Mouse (Mus musculus) olfactory bulb, adult 2 months (tissue): ENCODE measurements around the gene H1foo. TPM values are rescaled to one million over a fixed set of nuclear protein-coding genes. Genes with fewer than 3 reads are reported as not detected.

Source experiments
- H3K27ac ChIP-seq: fragments of 200-500 bp; 2 replicates; pipeline ENCODE4 v1.5.1; 2012; ENCODE audit warnings: low read depth, low read length; ENCODE audit not compliant: insufficient read depth
- H3K4me1 ChIP-seq: fragments of 200-500 bp; 2 replicates; pipeline ENCODE4 v1.6.1; 2012; ENCODE audit warnings: low read length; ENCODE audit not compliant: control insufficient read depth, insufficient read depth
- H3K4me3 ChIP-seq: fragments of 200-500 bp; 2 replicates; pipeline ENCODE4 v1.5.1; 2012; ENCODE audit warnings: mild to moderate bottlenecking, low read depth, low read length, moderate library complexity; ENCODE audit not compliant: insufficient read depth
- CTCF ChIP-seq: fragments of 200-500 bp; IDR thresholded peaks from 2 replicates; pipeline ENCODE4 v1.5.1; 2012; ENCODE audit warnings: low read depth, mild to moderate bottlenecking, low read length, moderate library complexity; ENCODE audit not compliant: insufficient read depth
- POLR2A ChIP-seq: fragments of 200-500 bp; IDR thresholded peaks from 2 replicates; pipeline ENCODE4 v1.6.1; 2012; ENCODE audit warnings: mild to moderate bottlenecking, low read depth, low read length, moderate library complexity; ENCODE audit not compliant: insufficient read depth
- WGBS: fragments of 180-500 bp; shearing (Covaris S2); methylation state at CpG from one replicate; pipeline ENCODE4 v1.1.7; 2018; 5-methylcytosine and 5-hydroxymethylcytosine counted together
- polyA plus RNA-seq: library from polyadenylated mRNA; stranded (reverse); fragments of >200 nt; gene quantifications from 2 replicates; pipeline ENCODE4 v1.2.4, GENCODE M21; 2012; ENCODE audit warnings: low replicate concordance; ENCODE audit not compliant: missing spikeins, insufficient read depth, insufficient read length

H1foo gene
- polyA plus RNA-seq, 1 experiment = not detected

DNA sequence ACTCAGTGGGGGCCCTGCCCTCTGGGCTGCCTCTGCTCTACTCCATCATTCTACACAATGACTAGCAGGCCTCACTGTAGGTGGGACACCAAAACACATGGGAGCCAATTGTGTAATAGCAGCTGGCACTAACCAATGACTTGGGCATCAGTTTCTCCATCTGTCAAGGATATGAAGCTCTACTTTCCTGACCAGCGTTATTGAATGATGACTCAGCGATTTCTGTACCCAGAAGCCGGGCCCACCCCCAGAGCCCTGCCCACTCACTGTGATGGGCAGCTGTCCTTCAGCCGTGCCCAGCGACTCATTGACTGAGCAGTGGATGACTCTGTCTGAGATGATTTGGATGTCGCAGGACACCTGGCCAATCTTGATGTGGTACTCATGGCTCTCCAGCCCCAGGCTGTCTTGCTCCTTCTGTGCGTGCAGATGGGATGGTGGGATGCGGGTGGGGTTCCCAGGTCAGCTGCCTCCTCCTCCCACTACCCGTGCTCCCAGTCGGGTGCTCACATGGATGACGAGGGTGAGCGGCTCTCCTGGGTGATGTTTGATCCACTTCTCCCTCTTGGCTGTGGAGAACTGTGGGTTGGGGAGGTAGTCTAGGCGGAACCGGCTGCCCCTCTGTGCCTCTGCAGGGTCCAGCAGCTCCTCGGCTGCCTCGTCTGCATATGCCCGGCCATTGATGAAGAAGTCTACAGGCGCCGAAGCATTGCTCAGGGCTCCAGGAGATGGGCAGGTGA, 21.7 kb downstream of the H1foo start:
- WGBS = 96% methylated on average over 19 of the region's 19 CpGs
- Histone ChIP-seq H3K4me3 (no peak overlapping the region), H3K27ac (no peak overlapping the region), H3K4me1 (peaks cover 15% of the 10 kb centered on the region)
- no peak for TF ChIP-seq CTCF
- TF ChIP-seq POLR2A = no peak

DNA sequence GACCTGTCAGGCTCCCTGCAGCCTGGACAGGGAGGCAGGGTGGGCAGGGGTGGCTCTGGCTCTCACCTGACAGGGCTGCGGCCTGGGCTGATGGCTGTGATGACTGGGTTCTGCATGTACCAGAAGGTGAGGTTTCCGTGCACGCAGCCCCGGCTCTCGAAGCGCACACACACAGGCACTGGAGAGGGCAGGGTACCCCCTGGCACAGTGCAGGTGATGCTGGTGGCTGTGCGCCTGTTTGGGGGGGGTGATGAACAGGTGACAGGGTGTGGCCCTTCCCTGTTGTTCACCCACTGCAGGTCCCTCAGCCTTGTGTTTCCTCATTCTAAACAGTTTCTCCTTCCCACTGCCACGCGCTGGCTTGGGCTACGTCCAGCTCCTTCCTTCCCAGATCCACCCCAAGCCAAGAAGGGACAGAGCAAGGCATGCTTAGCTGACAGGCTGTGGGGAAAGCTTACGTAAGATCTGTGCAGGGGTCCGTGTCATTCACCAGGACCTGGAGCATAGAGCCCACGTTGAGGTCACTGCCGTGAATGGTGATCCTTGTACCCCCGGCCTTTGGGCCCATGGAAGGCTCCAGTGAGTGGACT, 22.6 kb downstream of the H1foo start:
- 91% methylated on average over 15 of the region's 15 CpGs for WGBS
- Histone ChIP-seq H3K27ac (no peak overlapping the region), H3K4me3 (no peak overlapping the region), H3K4me1 (peaks cover 17% of the 10 kb centered on the region)
- TF ChIP-seq POLR2A (no peak), CTCF (no peak)

DNA sequence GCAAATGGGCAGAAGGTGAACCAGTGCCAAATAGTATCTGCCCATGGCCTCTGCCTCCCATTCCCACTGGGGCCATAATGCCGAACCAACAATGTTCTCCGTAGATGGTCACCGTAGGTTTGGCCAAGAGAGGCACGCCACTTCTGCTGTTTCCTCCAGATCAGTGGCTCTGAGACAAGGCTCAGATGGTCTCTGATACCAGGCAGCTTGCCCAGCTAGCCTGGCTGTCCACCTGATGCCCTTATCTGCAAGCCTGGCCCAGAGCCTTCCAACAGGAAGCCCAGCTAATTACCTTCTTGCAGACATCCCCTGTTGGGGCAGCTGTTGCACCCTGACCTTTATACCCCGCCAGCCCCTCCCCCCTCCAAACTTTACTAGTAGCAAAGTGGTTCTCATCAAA, 23.3 kb downstream of the H1foo start:
- 83% methylated on average over 5 of the region's 5 CpGs for WGBS
- Histone ChIP-seq H3K4me3 (no peak overlapping the region), H3K27ac (no peak overlapping the region), H3K4me1 (peaks cover 19% of the 10 kb centered on the region)
- TF ChIP-seq CTCF (no peak), POLR2A (no peak)

DNA sequence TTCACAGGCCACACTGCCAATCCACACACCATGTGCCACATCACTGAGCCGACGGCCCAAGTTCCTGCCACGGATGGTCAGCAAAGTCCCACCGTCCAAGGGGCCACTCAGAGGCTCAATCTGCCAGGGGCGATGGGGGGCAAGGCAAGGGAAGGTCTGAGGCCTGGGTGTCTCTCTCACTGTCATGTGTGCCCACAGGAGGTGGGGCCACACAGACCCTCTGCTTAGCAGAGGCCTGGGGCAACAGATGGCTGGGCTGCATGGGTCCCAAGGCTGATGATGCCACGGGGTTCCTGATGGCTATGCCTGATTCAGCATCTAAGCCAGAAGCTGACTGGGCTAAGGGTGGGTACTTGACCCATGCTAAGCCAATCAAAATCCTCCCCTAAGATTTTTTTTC, 24.0 kb downstream of the H1foo start:
- 79% methylated on average over 6 of the region's 6 CpGs for WGBS
- TF ChIP-seq POLR2A (no peak), CTCF (no peak)
- Histone ChIP-seq H3K4me3 (no peak overlapping the region), H3K27ac (no peak overlapping the region), H3K4me1 (peaks cover 23% of the 10 kb centered on the region)

DNA sequence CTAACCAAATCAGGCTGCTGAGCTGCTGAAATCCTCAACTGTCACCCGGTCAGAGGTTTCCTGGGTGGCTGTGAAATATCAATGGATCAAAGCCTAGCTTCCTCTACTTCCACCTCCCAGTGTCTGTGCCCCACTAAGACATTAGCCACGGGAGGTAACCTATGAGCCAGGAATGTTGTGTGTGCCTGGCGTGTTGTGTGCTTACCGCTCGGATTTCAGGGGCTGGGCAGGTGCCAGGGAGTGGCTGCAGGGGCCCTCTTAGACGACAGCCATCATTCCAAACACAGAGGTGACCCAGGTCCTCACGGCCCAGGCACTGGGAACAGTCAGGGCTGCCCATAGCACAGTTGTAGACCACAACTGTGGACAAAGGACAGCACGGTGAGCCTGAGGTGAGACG, 24.4 kb downstream of the H1foo start:
- WGBS = 88% methylated on average over 9 of the region's 9 CpGs
- H3K27ac ChIP-seq = no peak overlapping the region
- H3K4me1 ChIP-seq = peaks cover 25% of the 10 kb centered on the region

DNA sequence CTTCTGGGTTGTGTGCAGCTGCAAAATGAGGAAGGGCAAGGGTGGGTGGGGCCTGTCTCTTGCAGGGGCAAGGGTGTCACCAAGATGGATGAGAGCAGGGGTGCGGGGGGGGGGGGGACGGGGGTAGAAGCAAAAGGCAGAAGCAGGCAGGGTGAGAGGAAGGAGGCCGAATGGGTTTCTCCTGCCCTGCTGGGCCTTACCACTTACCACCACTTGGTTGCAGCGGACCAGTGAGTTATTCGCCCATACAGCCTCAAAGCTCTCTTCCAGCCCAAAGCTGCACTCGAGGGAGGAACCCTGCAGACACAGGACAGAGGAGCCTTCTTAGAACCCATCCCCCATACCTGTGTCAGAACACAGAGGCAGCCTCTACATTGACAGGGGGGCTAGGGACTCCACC, 25.2 kb downstream of the H1foo start:
- H3K27ac ChIP-seq = no peak overlapping the region
- no peak for TF ChIP-seq CTCF
- 88% methylated on average over 5 of the region's 6 CpGs for WGBS
- H3K4me1 ChIP-seq = peaks cover 29% of the 10 kb centered on the region
- no peak overlapping the region for H3K4me3 ChIP-seq

More for the DNA sequence above, 24.4 kb downstream of the H1foo start:
- no peak overlapping the region for H3K4me3 ChIP-seq
- no peak for TF ChIP-seq CTCF
- no peak for TF ChIP-seq POLR2A

DNA sequence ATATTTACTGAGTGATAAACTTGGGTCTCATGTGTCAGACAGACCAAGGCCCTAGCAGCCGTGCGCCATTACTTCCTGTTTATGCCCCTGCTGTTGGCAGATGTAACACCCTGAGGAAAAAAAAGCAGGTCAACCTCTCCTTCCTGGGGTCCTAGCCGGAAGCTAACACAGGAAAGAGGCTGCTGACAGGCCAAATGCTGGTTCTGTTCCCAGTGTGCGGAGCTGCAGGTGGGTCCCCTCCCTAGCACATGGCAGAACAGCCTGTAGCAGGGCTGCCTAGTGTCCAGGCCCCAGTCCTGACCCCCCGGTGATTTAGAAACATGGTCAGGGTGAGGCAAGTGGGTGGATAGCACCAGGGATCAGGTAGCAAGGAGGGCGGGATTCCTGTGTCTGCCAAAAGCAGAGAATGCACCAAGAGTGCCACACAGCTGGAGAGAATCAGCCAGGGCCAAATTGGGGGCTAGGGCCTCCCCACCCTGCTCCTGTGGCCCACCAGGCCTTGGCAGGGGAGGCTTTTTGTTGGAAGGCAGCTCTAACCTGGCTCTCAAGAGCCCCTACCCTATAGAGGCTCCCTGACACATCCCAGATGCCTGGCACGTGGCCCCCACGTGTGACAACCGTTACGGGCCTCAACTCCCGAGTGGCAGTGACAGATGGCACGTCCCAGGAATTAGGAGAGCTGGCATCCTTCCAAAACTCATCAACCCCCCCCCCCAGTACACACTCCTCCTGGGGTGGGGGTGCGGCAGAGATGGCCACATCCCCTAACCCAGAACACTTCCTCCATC, 26.7 kb downstream of the H1foo start:
- Histone ChIP-seq H3K4me3 (no peak overlapping the region), H3K27ac (no peak overlapping the region), H3K4me1 (peaks cover 29% of the 10 kb centered on the region)
- no peak for TF ChIP-seq POLR2A
- TF ChIP-seq CTCF = no peak
- 75% methylated on average over 13 of the region's 13 CpGs for WGBS

DNA sequence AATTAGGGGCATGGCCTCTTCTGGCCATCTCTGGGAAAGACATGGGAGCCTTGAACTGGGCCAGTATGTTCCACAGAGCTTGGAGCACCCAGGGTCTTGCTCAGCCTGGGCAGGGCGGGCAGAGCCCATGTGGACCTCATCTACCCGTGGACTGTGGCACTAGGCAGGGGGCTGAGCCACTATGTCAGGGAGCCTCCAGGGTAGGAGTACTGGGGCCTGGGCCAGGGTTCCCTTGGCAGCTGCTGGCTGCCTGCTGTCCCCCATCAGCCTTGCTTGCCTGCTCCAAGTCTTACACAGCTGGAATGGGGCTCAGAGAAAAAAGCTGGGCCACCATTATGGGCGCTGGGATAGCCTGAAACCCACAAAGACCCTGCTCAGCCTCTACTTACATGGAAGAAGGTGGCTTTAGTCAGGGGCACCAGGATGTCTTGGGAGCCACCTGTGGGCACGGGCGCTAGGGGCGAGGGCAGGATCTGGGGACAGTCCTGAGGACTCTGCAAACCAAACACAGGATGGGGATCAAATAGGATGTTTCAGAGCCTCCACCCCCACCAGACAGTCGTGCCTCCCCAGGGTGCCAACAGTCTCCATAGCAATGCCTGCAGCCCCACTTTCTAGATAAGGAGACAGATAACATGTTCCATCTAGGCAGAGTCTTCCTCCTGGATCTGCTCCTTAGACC, 27.5 kb downstream of the H1foo start:
- H3K4me3 ChIP-seq = no peak overlapping the region
- 68% methylated on average over 7 of the region's 7 CpGs for WGBS
- H3K4me1 ChIP-seq = peaks cover 29% of the 10 kb centered on the region
- no peak overlapping the region for H3K27ac ChIP-seq
- TF ChIP-seq POLR2A (no peak), CTCF (no peak)
